Mouse (Mus musculus) embryonic facial prominence, embryonic 14.5 days (tissue): ENCODE measurements around the gene Il17ra. TPM values are rescaled to one million over a fixed set of nuclear protein-coding genes. Genes with fewer than 3 reads are reported as not detected.

Experiments
- ATAC-seq: fragments of 200-750 bp; cut with Nextera tagmentation; 2 replicates; pipeline ENCODE4 v1.8.0; 2017; ENCODE audit warnings: low read depth, moderate number of reproducible peaks, moderate TSS enrichment
- DNase-seq: peaks from one replicate; pipeline ENCODE4 v3.0.0-alpha.2; 2015; ENCODE audit warnings: low spot score
- H3K27ac ChIP-seq: fragments of 300-500 bp; sonication (generic); replicated peaks from 2 replicates; pipeline ENCODE4 v1.5.1; 2014; ENCODE audit warnings: low read depth, mild to moderate bottlenecking, low read length, moderate library complexity
- H3K27me3 ChIP-seq: fragments of 300-500 bp; sonication (generic); replicated peaks from 2 replicates; pipeline ENCODE4 v1.6.1; 2014; ENCODE audit warnings: low read length; ENCODE audit not compliant: control insufficient read depth, insufficient read depth
- H3K36me3 ChIP-seq: fragments of 300-500 bp; sonication (generic); 2 replicates; pipeline ENCODE4 v1.6.1; 2014; ENCODE audit warnings: low read length, mixed read lengths; ENCODE audit not compliant: control insufficient read depth, insufficient read depth
- H3K4me1 ChIP-seq: fragments of 300-500 bp; sonication (generic); 2 replicates; pipeline ENCODE4 v1.6.1; 2014; ENCODE audit warnings: antibody characterized with exemption, low read length; ENCODE audit not compliant: control insufficient read depth, insufficient read depth
- H3K4me2 ChIP-seq: fragments of 300-500 bp; sonication (generic); 2 replicates; pipeline ENCODE4 v1.6.1; 2014; ENCODE audit warnings: low read depth, mild to moderate bottlenecking, low read length, moderate library complexity, mixed read lengths
- H3K4me3 ChIP-seq: fragments of 300-500 bp; sonication (generic); 2 replicates; pipeline ENCODE4 v1.5.1; 2014; ENCODE audit warnings: low read depth, mild to moderate bottlenecking, low read length
- H3K9ac ChIP-seq: fragments of 300-500 bp; sonication (generic); 2 replicates; pipeline ENCODE4 v1.6.1; 2014; ENCODE audit warnings: low read depth, mild to moderate bottlenecking, low read length, moderate library complexity, mixed read lengths
- H3K9me3 ChIP-seq: fragments of 300-500 bp; sonication (generic); 2 replicates; pipeline ENCODE4 v1.6.1; 2016; ENCODE audit warnings: low read length; ENCODE audit not compliant: control insufficient read depth
- WGBS: fragments of 180-500 bp; shearing (Covaris S2); extraction: QIAGEN DNeasy Blood & Tissue Kit; methylation state at CpG from one replicate; pipeline ENCODE4 v1.1.7; 2014; 5-methylcytosine and 5-hydroxymethylcytosine counted together
- polyA plus RNA-seq: library from polyadenylated mRNA; unstranded; fragments of >200 nt; fragmentation: Nextera tagmentation; extraction: Ambion mirVana; gene quantifications from 2 replicates; pipeline ENCODE4 v1.2.1, GENCODE M21; 2014

Il17ra gene
- 3.2 and 4.1 TPM in 2 replicates for polyA plus RNA-seq

DNA sequence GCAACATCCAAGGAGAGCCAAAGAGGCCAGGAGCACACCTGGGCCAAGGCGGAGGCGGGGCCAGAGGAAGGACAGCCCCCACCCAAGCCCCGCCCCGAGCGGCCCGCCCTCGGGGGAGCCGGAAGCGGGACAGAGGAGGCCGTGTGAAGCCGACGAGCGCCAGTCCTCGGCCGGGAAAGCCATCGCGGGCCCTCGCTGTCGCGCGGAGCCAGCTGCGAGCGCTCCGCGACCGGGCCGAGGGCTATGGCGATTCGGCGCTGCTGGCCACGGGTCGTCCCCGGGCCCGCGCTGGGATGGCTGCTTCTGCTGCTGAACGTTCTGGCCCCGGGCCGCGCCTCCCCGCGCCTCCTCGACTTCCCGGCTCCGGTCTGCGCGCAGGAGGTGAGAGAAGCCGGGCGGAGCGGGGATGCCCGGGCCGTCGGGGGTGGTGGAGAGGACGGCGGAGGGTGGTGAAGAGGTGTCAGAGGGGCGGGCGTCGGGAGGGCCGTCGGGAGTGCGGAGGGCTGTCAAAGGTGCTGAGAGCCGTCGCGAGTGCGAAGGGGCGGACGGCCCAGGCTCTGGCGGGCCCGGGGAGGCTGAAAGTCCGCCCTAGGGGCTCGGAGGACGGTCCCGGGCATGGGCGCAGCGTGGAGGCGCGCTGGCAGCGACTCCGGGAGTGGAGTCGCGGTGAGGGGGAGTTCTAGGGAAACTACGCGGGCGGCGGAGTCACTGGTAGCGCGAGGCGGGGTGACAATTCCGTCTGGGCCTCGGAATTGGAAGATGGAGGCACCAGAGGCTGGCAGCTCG lies at the start of gene Il17ra:
Il17ra (plus strand) TSS at position 162 of the 786 bp plus-strand sequence.
- DNase-seq (peak; percentile 72), ATAC-seq (peak; percentile 92)
- Histone ChIP-seq H3K9me3 (no peaks in the 10 kb centered on the region), H3K4me3 (peak within 1 kb of the TSS; percentile 68), H3K36me3 (no peaks in the 10 kb centered on the region), H3K27ac (no peak within 1 kb of the TSS), H3K27me3 (peaks cover 38% of the 10 kb centered on the region), H3K4me2 (peak within 1 kb of the TSS; percentile 76), H3K9ac (peak within 1 kb of the TSS; percentile 67), H3K4me1 (peaks cover 8% of the 10 kb centered on the region; the same call in 1 of the 2 replicates)
- WGBS: 2% methylated on average over 29 of the region's 90 CpGs

DNA sequence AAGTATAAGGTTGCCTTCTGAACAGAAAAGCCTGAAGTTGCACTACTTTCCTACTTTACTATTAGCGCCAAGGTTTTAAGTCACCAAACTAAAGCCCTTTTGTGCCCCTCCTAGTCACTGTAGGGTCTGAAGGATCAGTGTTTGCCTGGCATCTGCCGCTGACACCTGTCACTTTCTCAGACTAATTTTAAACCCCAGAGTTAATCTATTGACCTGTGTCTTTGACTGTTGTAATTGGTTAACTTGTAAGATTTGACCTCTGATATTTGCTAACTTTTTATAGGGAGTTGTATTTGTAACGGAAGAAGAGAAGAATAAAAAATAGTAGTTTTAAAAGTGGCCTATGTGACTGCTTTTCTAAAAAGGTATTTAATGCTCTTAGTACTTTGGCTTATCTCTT lies 24.9 kb upstream of the Il17ra start:
- no peaks in the 10 kb centered on the region for H3K4me1 ChIP-seq
- no peak for DNase-seq
- 92% methylated on average over 3 of the region's 3 CpGs for WGBS
- no peaks in the 10 kb centered on the region for H3K27me3 ChIP-seq
- H3K9me3 ChIP-seq: no peaks in the 10 kb centered on the region
- H3K4me3 ChIP-seq: no peak overlapping the region
- no peak overlapping the region for H3K9ac ChIP-seq
- no peak overlapping the region for H3K27ac ChIP-seq
- no peak for ATAC-seq
- H3K4me2 ChIP-seq: no peak overlapping the region
- H3K36me3 ChIP-seq: peaks cover 66% of the 10 kb centered on the region

DNA sequence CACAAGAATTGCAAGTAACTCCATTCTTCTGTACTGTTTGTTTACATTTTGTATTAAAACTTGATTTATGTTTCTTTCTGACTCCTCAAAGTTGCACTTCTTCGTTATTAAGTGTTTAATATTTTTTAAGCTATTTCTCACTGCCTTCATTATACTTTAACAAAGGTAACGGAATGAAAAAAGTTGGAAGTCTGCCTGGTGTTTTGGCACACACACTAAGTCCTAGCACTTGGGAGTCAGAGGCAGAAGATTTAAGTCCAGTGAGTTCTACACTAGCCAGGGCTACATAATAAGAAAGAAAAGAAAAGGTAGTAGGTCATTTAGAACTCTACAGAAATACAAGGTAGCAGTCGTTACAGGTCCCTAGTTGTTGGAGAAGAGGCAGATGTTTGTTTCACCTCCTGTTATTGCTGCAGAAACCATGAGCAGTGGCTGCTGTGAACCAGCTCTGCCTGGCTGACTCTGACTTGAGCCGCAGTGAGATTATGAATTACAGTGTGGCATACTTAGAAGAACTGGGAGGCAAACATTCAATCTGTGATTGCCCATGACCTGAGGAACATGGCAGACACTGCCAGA lies 20.8 kb upstream of the Il17ra start:
- Histone ChIP-seq H3K4me2 (no peak overlapping the region), H3K9me3 (no peaks in the 10 kb centered on the region), H3K9ac (no peak overlapping the region), H3K4me3 (no peak overlapping the region), H3K4me1 (no peaks in the 10 kb centered on the region), H3K27ac (no peak overlapping the region), H3K36me3 (peaks cover 48% of the 10 kb centered on the region), H3K27me3 (no peaks in the 10 kb centered on the region)
- 91% methylated on average over 4 of the region's 4 CpGs for WGBS
- no peak for DNase-seq
- ATAC-seq: no peak

DNA sequence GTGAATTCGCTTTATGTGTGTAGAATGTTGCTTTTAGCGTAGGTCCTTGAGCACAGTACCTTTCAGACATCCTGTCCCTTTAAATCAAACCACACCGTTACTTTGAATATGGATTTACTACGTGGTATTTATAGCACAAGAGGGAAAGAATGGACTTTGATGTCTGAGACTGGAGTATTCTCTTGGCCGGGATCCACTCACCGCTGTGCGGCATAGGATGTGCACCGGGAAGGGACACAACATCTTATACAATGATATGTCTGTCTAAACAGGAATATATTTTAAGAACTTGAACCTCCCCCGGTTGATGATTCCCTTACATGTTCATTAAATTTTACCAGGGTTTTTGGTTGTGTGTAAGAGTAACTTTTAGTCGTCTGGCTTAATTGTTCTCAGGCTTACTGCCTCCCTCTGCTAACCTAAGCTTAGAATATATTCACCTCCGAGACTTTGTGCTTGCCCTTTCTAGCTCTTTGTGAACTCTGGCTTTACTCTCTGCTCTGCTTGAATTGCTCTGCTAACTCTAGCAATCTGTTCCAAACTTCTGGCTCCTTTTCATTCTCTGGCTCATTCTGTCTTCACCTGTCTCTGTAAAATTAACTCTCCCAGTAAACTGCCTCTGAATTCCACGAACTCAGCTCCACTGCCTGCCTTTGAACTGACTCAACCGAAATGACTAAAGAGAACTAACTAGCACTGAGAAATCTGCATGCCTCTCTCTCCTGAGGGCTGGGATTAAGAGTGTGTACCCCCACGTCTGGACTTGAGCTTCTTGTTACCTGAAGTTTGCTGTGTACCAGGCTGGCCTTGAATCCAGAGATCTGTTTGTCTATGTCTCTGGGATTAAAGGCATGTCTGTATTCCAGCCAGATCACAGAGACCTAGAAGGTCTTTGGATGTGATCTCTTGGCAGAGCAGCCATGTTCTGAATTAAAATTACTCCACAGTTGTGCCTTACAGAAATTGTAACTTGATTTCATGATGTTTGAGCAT lies 19.4 kb upstream of the Il17ra start:
- H3K9me3 ChIP-seq: no peaks in the 10 kb centered on the region
- H3K36me3 ChIP-seq: peaks cover 38% of the 10 kb centered on the region
- H3K27ac ChIP-seq: no peak overlapping the region
- ATAC-seq (no peak), DNase-seq (no peak)
- no peak overlapping the region for H3K4me2 ChIP-seq
- H3K4me3 ChIP-seq: no peak overlapping the region
- H3K4me1 ChIP-seq: no peaks in the 10 kb centered on the region
- 74% methylated on average over 14 of the region's 14 CpGs for WGBS
- no peaks in the 10 kb centered on the region for H3K27me3 ChIP-seq
- no peak overlapping the region for H3K9ac ChIP-seq

DNA sequence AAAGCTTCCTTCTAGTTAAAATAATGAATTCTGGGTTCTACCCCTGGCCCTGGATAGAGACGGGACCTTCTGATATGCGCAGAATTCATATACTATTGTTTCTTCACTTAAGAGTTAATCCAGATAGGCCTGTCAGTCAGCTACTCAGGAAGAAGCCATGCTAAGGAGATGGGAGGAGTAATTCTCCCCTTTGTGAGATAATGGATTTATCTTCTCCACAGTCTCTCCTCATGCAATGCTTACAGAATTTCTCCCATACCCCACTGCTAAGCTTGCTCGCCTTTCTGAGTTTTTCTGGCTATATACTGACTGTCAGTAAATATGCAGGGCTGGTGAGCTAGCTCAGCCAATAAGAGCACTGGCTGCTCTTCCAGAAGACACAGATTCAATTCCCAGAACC lies 12.8 kb upstream of the Il17ra start:
- ATAC-seq (no peak), DNase-seq (no peak)
- H3K27me3 ChIP-seq: no peaks in the 10 kb centered on the region
- H3K4me3 ChIP-seq: no peak overlapping the region
- no peak overlapping the region for H3K9ac ChIP-seq
- H3K4me2 ChIP-seq: no peak overlapping the region
- no peak overlapping the region for H3K27ac ChIP-seq
- WGBS: 92% methylated on average over 3 of the region's 3 CpGs
- H3K4me1 ChIP-seq: no peaks in the 10 kb centered on the region
- H3K9me3 ChIP-seq: no peaks in the 10 kb centered on the region
- peaks cover 5% of the 10 kb centered on the region; the same call in 1 of the 2 replicates for H3K36me3 ChIP-seq

DNA sequence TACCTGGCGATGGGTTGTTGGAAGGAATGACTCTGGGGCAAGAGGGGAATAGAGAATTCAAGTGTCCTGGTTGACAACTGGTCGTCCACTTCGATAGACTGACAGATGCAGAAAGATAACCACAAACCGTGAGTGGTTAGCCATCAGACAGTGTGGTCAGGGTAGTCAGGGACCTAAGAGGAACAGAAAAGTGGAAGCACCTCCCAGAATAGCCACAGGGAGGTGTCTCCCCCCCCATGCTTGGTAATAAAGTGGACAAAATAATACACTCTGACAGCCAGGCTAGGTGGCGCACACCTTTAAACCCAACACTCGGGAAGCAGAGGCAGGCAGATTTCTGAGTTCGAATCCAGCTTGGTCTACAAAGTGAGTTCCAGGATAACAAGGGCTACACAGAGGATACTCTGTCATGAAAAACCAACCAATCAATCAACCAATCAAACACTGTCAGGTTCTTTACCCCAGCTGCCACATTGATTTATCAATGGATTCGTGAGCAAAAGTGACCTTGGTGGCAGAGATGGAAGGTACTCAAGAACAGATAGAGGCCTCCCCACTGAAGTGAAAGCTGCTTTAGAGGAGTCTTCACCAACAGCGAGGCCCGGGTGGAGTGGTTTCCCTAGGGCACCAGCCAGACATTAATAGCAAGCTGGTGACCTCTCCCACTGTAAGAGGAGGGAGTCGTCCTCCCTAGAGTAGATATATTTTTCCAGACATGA lies 10.5 kb upstream of the Il17ra start:
- H3K36me3 ChIP-seq: no peaks in the 10 kb centered on the region
- H3K4me3 ChIP-seq: no peak overlapping the region
- DNase-seq (no peak), ATAC-seq (no peak)
- no peaks in the 10 kb centered on the region for H3K27me3 ChIP-seq
- 87% methylated on average over 11 of the region's 11 CpGs for WGBS
- no peak overlapping the region for H3K4me2 ChIP-seq
- H3K9me3 ChIP-seq: no peaks in the 10 kb centered on the region
- no peak overlapping the region for H3K9ac ChIP-seq
- H3K27ac ChIP-seq: no peak overlapping the region
- H3K4me1 ChIP-seq: no peaks in the 10 kb centered on the region

DNA sequence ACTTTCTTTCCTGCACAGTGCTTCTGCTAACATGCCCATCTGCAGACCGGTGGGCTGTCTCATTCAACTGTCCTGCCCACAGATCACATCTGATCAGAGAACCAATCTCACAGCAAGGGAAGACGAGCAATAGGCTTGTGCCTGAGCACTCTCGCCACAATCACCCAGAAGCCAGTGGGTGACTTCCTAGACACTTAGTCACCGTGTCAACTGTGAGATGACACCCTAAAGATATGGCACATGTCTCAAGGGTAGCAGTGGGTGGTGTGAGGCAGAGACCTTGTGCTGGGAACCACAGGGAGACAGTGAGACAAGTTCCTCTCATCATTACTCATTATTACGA lies 10.0 kb upstream of the Il17ra start:
- Histone ChIP-seq H3K9me3 (no peaks in the 10 kb centered on the region), H3K9ac (no peak overlapping the region), H3K4me2 (no peak overlapping the region), H3K4me1 (no peaks in the 10 kb centered on the region), H3K4me3 (no peak overlapping the region), H3K27ac (no peak overlapping the region), H3K36me3 (no peaks in the 10 kb centered on the region), H3K27me3 (no peaks in the 10 kb centered on the region)
- WGBS: 83% methylated on average over 5 of the region's 5 CpGs
- no peak for DNase-seq
- no peak for ATAC-seq

DNA sequence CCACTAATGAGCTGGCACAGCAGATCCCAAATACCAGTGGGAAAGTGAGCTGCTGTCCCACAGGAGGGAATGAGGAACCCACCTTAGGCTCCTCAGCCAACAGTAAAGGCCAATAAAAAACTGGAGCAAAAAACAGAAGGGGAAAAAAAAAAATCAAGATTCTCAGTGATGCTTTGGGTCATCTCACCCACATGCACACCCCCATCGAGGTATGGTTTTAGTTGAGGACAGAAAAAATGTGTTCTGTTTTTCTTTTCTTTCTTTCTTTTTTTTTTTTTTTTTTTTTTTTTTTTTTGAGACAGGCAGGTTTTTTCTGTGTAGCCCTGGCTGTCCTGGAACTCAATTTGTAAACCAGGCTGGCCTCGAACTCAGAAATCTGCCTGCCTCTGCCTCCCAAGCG lies 9.5 kb upstream of the Il17ra start:
- no peak overlapping the region for H3K4me2 ChIP-seq
- H3K27ac ChIP-seq: no peak overlapping the region
- DNase-seq (no peak), ATAC-seq (no peak)
- H3K4me1 ChIP-seq: no peaks in the 10 kb centered on the region
- no peaks in the 10 kb centered on the region for H3K27me3 ChIP-seq
- H3K4me3 ChIP-seq: no peak overlapping the region
- H3K36me3 ChIP-seq: no peaks in the 10 kb centered on the region
- H3K9me3 ChIP-seq: no peaks in the 10 kb centered on the region
- WGBS: 91% methylated on average over 3 of the region's 3 CpGs
- no peak overlapping the region for H3K9ac ChIP-seq
